Mouse (Mus musculus) cortical plate, adult 2 months (tissue): ENCODE measurements around the gene Prkch.

Source experiments
- CTCF ChIP-seq: fragments of 200-500 bp; IDR thresholded peaks from 2 replicates; pipeline ENCODE4 v1.5.1; 2011; ENCODE audit warnings: mild to moderate bottlenecking, control low read depth, low read length; ENCODE audit not compliant: insufficient read depth; ENCODE audit errors: extremely low read depth
- POLR2A ChIP-seq: fragments of 200-500 bp; IDR thresholded peaks from 2 replicates; pipeline ENCODE4 v1.6.1; 2011; ENCODE audit warnings: mild to moderate bottlenecking, low read length, control low read depth; ENCODE audit not compliant: insufficient read depth; ENCODE audit errors: extremely low read depth

- TF ChIP-seq POLR2A (no peak), CTCF (no peak)
These were observed 72.1 kb downstream of the Prkch start for GRCm38 (mm10) chr12:73656568-73657204.
